Comparison of ENCODE assay signal across 8 mouse cellular contexts in the genomic region with DNA sequence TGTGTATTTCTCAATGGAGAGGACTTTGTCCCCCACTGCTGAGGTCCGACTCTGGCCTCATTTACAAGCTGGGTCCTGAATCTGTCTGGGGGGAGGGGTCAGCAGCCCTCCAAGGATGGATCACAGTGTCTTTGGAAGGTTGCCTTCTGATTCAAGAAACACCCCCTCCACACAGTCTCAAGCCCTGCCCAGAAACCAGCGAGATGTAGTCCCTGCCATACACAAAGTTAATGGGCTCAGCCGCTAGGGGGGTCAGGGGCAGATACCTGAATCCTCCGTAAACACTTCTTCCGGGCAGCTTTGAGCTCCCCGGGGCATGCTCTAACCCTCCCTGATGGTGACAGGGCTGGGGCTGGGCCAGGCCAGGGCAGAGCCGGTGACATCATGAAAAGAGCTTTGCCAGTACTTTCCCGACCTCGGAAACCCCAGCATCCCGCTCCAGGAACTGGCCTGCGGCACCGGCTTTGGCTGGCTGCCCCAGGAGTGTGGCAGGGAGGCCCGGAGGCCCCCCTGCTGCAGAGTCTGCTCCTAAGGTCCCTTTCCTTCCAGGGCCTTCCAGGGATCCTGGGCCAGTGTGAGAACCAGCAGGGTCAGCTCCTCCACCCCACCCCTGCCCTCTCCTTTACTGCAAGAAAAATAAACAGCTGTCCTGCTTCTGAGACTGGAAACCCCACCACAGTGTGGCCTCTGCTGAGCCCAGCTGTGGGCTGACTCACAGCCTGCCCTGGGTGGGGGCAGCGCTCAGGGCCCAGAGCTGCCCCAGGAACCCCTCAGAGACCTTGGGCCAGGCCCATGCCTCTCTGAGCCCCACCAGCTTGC. TPM values are rescaled to one million over a fixed set of nuclear protein-coding genes. Genes with fewer than 3 reads are reported as not detected.
DNase-seq lines count a peak whose midpoint lies in the region; ATAC-seq and TF ChIP-seq lines count a peak whose summit lies in the region.

No protein-coding gene starts in this region.

- no peak overlapping the region for H3K4me2 ChIP-seq in forebrain, postnatal 0 days (ENCODE audit: low read depth)

- no peak overlapping the region for H3K27ac ChIP-seq in forebrain, postnatal 0 days (ENCODE audit: low read depth, low read length)

- DNase-seq in R1 (ENCODE audit: low read depth, low spot score), result peak; percentile 62
- DNase-seq in cerebellum, adult 18-20 months, result peak; percentile 41 to 57
- peak; percentile 48 for DNase-seq in forebrain, postnatal 0 days
- peak; percentile 22 to 34 for DNase-seq in layer of hippocampus, postnatal 14 days (ENCODE audit: low spot score in 2 of 2)
- DNase-seq in mesoderm, embryonic 11.5 days (ENCODE audit: low read depth, low spot score), result peak; percentile 52
- DNase-seq in testis, postnatal 14 days (ENCODE audit: low spot score), result peak; percentile 52
- DNase-seq in B cell, adult 2 months, result no peak

- peak; percentile 75 for ATAC-seq in forebrain, postnatal 0 days
- ATAC-seq in hematopoietic stem cell, adult 5-6 weeks (replicated peaks in 1 of 2; ENCODE audit: insufficient read depth in 1 of 2, low FRiP score in 2 of 2, low TSS enrichment in 1 of 2, low read depth in 1 of 2, poor library complexity in 2 of 2, severe bottlenecking in 2 of 2), result peak; percentile 61 to 72

- no peaks in the 10 kb centered on the region for H3K4me1 ChIP-seq in forebrain, postnatal 0 days (ENCODE audit: insufficient read depth)

- WGBS in forebrain, postnatal 0 days, result 7% methylated on average over 14 of the region's 14 CpGs

- H3K27me3 ChIP-seq in forebrain, postnatal 0 days (ENCODE audit: insufficient read depth, low read length), result no peaks in the 10 kb centered on the region

- H3K9ac ChIP-seq in forebrain, postnatal 0 days, result no peak overlapping the region

- no peaks in the 10 kb centered on the region for H3K36me3 ChIP-seq in forebrain, postnatal 0 days (ENCODE audit: insufficient read depth)

- no peaks in the 10 kb centered on the region for H3K9me3 ChIP-seq in forebrain, postnatal 0 days (ENCODE audit: low read length)

- H3K4me3 ChIP-seq in forebrain, postnatal 0 days (ENCODE audit: low read depth, low read length), result no peak overlapping the region

- TF ChIP-seq CTCF in forebrain, postnatal 0 days (IDR thresholded peaks at IDR 0.05; ENCODE audit: low read depth), result no peak; the same call in none of the 2 replicates

RNA-seq across cellular contexts. Expression of a gene that starts 20.4 kb away (rescaled TPM):
- 0.15 TPM in 1 of 2 replicates, not detected in the other for total RNA-seq in forebrain, postnatal 0 days (2014; rRNA removed)
- polyA plus RNA-seq in forebrain, postnatal 0 days (2015; fragmentation: Nextera tagmentation; extraction: Ambion mirVana), result not detected in 2 replicates
- not detected in 2 replicates for total RNA-seq in hematopoietic stem cell, adult 5-6 weeks (2017)
- total RNA-seq in layer of hippocampus, postnatal 14 days (2021), result not detected

RNA-seq across cellular contexts. Expression of a gene that starts 58.9 kb away (rescaled TPM):
- total RNA-seq in forebrain, postnatal 0 days (2014; rRNA removed), result 59.3 and 67.3 TPM in 2 replicates
- 54.0 and 68.4 TPM in 2 replicates for polyA plus RNA-seq in forebrain, postnatal 0 days (2015; fragmentation: Nextera tagmentation; extraction: Ambion mirVana)
- total RNA-seq in hematopoietic stem cell, adult 5-6 weeks (2017), result not detected in 2 replicates
- 10 to 100 TPM; 33.8 to 34.8 TPM for total RNA-seq in layer of hippocampus, postnatal 14 days (2021)

Comparison
In these comparisons a context has a peak if more than half of its experiments do, and no peak if none do; other contexts are left out.
1. DNase-seq: peak in R1 (single experiment), cerebellum, adult 18-20 months (2 of 2), forebrain, postnatal 0 days (single experiment), layer of hippocampus, postnatal 14 days (2 of 2), mesoderm, embryonic 11.5 days (single experiment) and testis, postnatal 14 days (single experiment); none in B cell, adult 2 months (0 of 2).
2. RNA of a gene that starts 58.9 kb away (total RNA-seq): 59.3 to 67.3 TPM in forebrain, postnatal 0 days and 33.8 to 34.8 TPM in layer of hippocampus, postnatal 14 days; not detected in hematopoietic stem cell, adult 5-6 weeks; every median in the first group is over 10 times any median in the second.